Mouse (Mus musculus): ENCODE results near the gene Myh6. TPM values are rescaled to one million over a fixed set of nuclear protein-coding genes. Genes with fewer than 3 reads are reported as not detected.
"Not testable (repeated sequence)": the region's sequence is repeated elsewhere in the genome, so short reads cannot be mapped to it uniquely, and the experiment has no call there.

Myh6 gene
- polyA plus RNA-seq, 1 experiment = not detected

DNA sequence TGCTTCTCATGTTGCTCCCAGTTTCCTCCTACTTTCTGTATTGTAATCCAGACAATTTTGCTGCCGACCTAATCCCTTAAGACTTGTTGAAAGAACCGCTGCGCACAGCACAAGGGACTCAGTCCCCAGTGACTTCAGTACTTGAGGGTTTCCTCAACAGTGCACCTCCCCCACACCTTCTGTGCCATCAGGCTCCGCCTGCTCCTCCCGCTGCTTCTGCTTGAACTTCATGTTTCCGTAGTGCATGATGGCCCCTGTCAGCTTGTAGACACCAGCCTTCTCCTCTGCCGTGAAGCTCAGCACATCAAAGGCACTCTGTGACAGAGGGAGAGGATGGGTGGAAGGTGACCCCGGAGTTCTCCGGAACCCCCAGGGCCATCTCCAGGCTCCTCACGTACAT lies 6.0 kb downstream of the Myh6 start:
- no peak overlapping the region for H3K4me3 ChIP-seq (replicated peaks)
- peaks cover 4% of the 10 kb centered on the region; the same call in 1 of the 2 replicates for H3K4me1 ChIP-seq
- H3K27me3 ChIP-seq (replicated peaks) = peaks cover 71% of the 10 kb centered on the region
- TF ChIP-seq GATA1 (IDR thresholded peaks at IDR 0.05; ENCODE audit: borderline replicate concordance, low read length) (no peak), FLI1 (IDR thresholded peaks at IDR 0.05; ENCODE audit: low read length) (no peak)
- H3K9me3 ChIP-seq = 0 out of 2 replicates have a peak, but pooled peaks cover 3% of the 10 kb centered on the region
- H3K36me3 ChIP-seq (replicated peaks; ENCODE audit: low read length) = no peaks in the 10 kb centered on the region

DNA sequence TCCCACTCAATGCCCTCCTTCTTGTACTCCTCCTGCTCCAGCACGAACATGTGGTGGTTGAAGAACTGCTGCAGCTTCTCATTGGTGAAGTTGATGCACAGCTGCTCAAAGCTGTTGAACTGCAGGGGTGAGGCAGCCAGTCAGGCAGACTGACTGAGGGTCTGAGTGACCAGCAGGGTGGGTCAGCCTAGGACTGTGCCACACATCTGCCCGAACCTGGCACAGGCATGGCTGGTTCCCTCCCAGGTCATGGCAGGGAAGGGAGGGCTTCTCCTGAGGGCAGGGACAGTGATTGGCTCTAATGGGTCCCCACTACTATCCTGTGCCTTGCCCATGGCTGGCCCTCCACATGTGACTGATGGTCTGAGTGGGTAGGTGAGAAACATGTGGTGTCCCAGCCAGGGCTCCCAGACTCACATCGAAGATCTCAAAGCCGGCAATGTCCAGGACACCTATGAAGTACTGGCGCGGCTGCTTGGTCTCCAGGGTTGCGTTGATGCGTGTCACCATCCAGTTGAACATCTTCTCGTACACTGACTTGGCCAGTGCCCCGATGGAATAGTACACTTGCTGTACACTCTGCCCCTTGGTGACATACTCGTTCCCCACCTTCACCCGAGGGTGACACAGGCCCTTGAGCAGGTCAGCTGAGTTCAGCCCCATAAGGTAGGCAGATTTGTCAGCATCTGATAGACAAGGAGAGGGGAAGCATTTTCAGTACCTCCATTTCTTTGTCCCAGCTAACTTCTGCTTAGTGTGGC lies 6.7 kb downstream of the Myh6 start:
- H3K27me3 ChIP-seq (replicated peaks) = peaks cover 68% of the 10 kb centered on the region
- not testable (repeated sequence) for H3K9me3 ChIP-seq; H3K36me3 ChIP-seq (replicated peaks; ENCODE audit: low read length); H3K4me3 ChIP-seq (replicated peaks); H3K4me1 ChIP-seq

DNA sequence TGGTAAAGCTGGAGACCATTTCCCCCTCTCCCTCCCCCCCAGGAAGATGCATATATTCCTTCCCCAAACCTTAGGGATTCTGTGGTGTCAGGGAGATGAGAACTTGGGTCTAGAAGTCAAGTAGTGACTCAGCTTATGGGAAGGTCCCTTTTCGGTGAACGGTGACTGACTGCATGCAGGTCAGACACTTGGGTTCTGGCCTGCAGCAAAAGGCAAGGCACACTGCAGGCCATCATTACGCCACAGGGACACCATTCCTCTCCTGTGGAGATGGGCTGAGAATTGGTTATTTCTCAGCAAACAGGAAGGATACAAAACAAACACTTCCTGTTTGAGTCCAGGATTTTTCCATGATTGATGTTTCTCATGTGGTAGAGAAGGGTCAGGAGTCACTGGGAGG lies 7.5 kb downstream of the Myh6 start:
- H3K9me3 ChIP-seq = no peaks in the 10 kb centered on the region
- no peaks in the 10 kb centered on the region for H3K36me3 ChIP-seq (replicated peaks; ENCODE audit: low read length)
- H3K4me3 ChIP-seq (replicated peaks) = no peak overlapping the region
- H3K27me3 ChIP-seq (replicated peaks) = peaks cover 67% of the 10 kb centered on the region
- peaks cover 4% of the 10 kb centered on the region; the same call in 1 of the 2 replicates for H3K4me1 ChIP-seq
- TF ChIP-seq GATA1 (IDR thresholded peaks at IDR 0.05; ENCODE audit: borderline replicate concordance, low read length) (no peak), FLI1 (IDR thresholded peaks at IDR 0.05; ENCODE audit: low read length) (no peak)

DNA sequence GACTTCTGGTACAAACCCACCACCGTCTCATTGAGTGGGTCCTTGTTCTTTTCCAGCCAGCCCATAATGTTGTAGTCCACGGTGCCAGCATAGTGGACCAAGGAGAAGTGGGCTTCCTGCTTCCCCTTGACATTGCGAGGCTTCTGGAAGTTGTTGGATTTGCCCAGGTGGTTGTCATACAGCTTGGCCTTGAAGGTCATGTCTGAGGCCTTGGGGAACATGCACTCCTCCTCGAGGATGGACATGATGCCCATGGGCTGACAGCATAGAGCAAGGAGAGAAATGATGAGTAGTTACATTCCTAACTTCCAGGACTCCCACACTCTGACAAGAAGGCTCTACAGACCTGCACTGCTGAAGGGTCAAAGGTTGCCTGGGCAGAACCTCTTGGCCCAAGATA lies 8.2 kb downstream of the Myh6 start:
- Histone ChIP-seq H3K36me3 (replicated peaks; ENCODE audit: low read length) (no peaks in the 10 kb centered on the region), H3K27me3 (replicated peaks) (peaks cover 67% of the 10 kb centered on the region), H3K9me3 (no peaks in the 10 kb centered on the region), H3K4me3 (replicated peaks) (no peak overlapping the region), H3K4me1 (peaks cover 4% of the 10 kb centered on the region; the same call in 1 of the 2 replicates)
- no peak for TF ChIP-seq GATA1 (IDR thresholded peaks at IDR 0.05; ENCODE audit: borderline replicate concordance, low read length)
- TF ChIP-seq FLI1 (IDR thresholded peaks at IDR 0.05; ENCODE audit: low read length) = no peak

DNA sequence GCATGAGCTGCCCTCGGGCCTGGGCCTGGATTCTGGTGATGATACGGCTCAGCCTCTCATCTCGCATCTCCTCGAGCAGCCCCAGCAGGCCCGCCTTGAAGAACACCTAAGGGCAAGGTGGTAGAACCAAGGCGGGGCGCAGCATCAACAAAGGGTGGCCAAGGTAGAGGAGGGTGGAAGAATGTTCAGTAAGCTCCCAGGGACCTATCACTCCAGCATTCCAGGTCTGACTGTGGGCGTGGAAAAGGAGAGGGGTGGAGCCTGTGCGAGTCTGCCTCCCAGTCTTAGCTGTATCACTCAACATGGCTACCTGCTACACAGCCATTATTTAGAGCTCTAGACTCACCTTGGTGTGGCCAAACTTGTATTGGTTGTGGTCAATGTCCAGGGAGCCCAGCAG lies 10.2 kb downstream of the Myh6 start:
- Histone ChIP-seq H3K36me3 (replicated peaks; ENCODE audit: low read length) (no peaks in the 10 kb centered on the region), H3K4me3 (replicated peaks) (no peak overlapping the region), H3K4me1 (peaks cover 4% of the 10 kb centered on the region; the same call in 1 of the 2 replicates), H3K9me3 (no peaks in the 10 kb centered on the region), H3K27me3 (replicated peaks) (peaks cover 65% of the 10 kb centered on the region)
- TF ChIP-seq GATA1 (IDR thresholded peaks at IDR 0.05; ENCODE audit: borderline replicate concordance, low read length) = no peak
- TF ChIP-seq FLI1 (IDR thresholded peaks at IDR 0.05; ENCODE audit: low read length) = no peak

DNA sequence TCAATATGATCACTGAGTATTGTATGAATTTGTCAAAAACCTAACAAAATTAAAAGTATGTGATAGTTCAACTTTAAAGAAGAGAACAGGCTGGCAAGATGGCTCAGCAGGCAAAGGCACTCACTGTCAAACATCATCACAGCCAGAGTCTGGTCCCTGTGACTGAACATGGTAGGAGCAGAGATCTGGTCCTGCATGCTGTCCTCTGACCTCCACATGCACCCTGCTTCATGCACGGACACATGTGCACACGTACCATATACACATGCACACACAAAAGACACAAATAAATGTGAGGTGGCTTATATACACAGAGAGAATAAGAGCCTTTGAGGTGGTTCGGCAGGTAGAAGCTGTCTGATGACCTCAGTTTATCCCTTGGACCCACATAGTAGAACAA lies 11.2 kb downstream of the Myh6 start:
- no peak overlapping the region for H3K4me3 ChIP-seq (replicated peaks)
- H3K27me3 ChIP-seq (replicated peaks) = peaks cover 61% of the 10 kb centered on the region
- no peaks in the 10 kb centered on the region for H3K4me1 ChIP-seq
- H3K9me3 ChIP-seq = no peaks in the 10 kb centered on the region
- no peaks in the 10 kb centered on the region for H3K36me3 ChIP-seq (replicated peaks; ENCODE audit: low read length)
- no peak for TF ChIP-seq GATA1 (IDR thresholded peaks at IDR 0.05; ENCODE audit: borderline replicate concordance, low read length)
- no peak for TF ChIP-seq FLI1 (IDR thresholded peaks at IDR 0.05; ENCODE audit: low read length)

DNA sequence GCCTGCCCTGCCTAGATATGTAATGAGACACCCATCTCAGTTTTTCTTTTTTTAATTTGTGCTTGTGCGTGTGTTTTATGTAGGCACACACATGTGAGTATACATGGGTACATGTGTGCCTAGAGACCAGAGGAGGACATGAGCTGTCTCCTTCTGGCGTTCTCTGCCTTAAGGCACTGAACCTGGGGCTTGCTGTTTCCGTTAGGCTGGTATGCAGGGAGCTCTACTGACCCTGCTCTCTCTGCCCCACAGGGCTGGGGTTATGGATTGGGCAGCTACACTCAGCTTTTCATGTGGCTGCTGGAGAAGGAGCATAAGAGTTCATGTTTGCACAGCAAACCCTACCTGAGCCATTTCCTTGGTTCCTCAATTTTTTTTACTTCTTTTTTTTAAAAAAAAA lies 12.3 kb downstream of the Myh6 start:
- no peaks in the 10 kb centered on the region for H3K36me3 ChIP-seq (replicated peaks; ENCODE audit: low read length)
- TF ChIP-seq GATA1 (IDR thresholded peaks at IDR 0.05; ENCODE audit: borderline replicate concordance, low read length) = no peak
- no peak for TF ChIP-seq FLI1 (IDR thresholded peaks at IDR 0.05; ENCODE audit: low read length)
- peaks cover 62% of the 10 kb centered on the region for H3K27me3 ChIP-seq (replicated peaks)
- H3K9me3 ChIP-seq = no peaks in the 10 kb centered on the region
- no peak overlapping the region for H3K4me3 ChIP-seq (replicated peaks)
- H3K4me1 ChIP-seq = no peaks in the 10 kb centered on the region

DNA sequence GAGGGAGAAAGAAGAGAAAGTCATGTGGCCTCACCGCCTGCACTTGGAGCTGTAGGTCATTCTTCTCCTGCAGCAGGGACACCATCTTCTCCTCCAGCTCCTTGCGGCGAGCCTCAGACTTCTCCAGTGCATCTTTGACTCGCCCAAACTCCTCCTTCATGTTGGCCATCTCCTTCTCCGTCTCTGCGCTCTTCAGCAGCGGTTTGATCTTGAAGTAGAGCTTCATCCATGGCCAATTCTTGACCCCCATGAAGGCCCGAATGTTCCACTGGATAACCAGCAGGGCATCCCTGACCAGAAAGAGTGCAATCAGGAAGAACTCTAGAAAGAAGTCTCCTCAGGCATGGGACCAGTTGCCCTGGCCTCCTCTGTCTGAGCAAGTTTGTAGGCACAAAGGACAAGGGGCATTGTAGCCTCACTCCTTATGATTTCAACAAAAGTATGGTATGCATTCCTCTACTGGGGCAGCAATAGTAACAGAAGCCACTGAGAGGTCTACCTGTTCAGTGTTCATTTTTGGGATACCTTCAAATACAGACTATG lies 13.0 kb downstream of the Myh6 start:
- Histone ChIP-seq H3K9me3 (no peaks in the 10 kb centered on the region), H3K4me1 (no peaks in the 10 kb centered on the region), H3K36me3 (replicated peaks; ENCODE audit: low read length) (no peaks in the 10 kb centered on the region), H3K4me3 (replicated peaks) (no peak overlapping the region), H3K27me3 (replicated peaks) (peaks cover 63% of the 10 kb centered on the region)
- no peak for TF ChIP-seq GATA1 (IDR thresholded peaks at IDR 0.05; ENCODE audit: borderline replicate concordance, low read length)
- TF ChIP-seq FLI1 (IDR thresholded peaks at IDR 0.05; ENCODE audit: low read length) = no peak

DNA sequence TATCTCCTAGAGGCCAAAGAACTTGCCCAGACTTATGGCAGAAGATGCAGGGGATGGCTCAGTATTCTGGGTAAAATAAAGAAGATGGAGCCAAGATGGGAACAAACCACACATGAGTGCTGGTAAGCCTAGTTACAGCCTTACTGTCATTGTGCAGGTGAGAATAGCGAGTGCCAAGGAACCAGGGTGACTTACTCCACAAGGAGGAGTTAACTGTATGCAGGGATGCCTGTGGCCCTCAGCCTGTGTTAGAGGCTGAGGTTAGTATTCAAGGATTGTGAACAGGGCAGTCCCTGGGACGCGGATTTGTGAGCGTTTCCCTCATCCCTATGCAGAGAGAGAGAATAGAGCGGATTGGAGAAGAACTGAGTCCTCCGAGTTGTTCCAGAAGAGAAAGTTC lies 15.1 kb downstream of the Myh6 start:
- Histone ChIP-seq H3K27me3 (replicated peaks) (peaks cover 64% of the 10 kb centered on the region), H3K4me3 (replicated peaks) (no peak overlapping the region), H3K9me3 (no peaks in the 10 kb centered on the region), H3K4me1 (no peaks in the 10 kb centered on the region), H3K36me3 (replicated peaks; ENCODE audit: low read length) (no peaks in the 10 kb centered on the region)
- TF ChIP-seq GATA1 (IDR thresholded peaks at IDR 0.05; ENCODE audit: borderline replicate concordance, low read length) (no peak), FLI1 (IDR thresholded peaks at IDR 0.05; ENCODE audit: low read length) (no peak)

DNA sequence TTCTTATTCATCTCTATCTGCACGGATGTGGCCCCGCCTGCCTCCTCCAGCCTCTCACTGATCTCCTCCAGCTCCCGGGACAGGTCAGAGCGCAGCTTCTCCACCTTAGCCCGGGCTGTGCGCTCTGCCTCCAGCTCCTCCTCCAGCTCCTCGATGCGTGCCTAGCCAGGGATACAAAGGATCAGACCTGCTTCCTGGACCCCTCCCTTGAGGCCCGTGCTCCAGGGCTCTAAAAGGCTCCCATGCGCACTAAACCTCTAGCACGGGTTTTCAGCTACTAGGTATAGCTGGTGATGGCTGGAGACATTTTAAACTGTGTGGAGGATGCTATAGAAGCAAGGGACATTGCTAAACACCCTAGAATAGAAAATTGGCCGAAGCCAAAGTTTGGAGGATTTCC lies 16.2 kb downstream of the Myh6 start:
- H3K36me3 ChIP-seq (replicated peaks; ENCODE audit: low read length) = no peaks in the 10 kb centered on the region
- peaks cover 67% of the 10 kb centered on the region for H3K27me3 ChIP-seq (replicated peaks)
- H3K9me3 ChIP-seq = no peaks in the 10 kb centered on the region
- no peak for TF ChIP-seq FLI1 (IDR thresholded peaks at IDR 0.05; ENCODE audit: low read length)
- no peak for TF ChIP-seq GATA1 (IDR thresholded peaks at IDR 0.05; ENCODE audit: borderline replicate concordance, low read length)
- no peak overlapping the region for H3K4me3 ChIP-seq (replicated peaks)
- H3K4me1 ChIP-seq = no peaks in the 10 kb centered on the region

Measured in megakaryocyte, embryonic 14.5 days (primary cell).